Comparison of ENCODE assay signal across 9 mouse cellular contexts in the genomic region with DNA sequence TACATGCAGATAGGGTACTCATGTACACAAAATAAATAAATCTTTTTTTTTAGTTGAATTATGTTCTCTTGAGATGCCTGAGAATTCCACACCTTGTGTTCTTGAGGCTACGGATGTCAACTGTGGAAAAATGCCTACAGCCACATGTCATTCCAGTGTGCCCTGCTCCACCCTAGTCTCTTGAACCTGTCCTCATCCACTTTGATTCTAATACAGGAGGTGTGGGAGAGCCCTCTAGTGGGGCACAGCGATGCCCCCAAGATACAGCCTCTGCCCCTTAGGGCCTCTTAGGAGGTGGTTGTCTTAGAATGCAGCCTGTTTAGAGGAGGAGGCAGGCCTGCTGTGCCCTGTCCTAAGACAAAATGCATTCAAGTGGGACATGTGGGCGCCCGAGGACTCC. TPM values are rescaled to one million over a fixed set of nuclear protein-coding genes. Genes with fewer than 3 reads are reported as not detected.
DNase-seq lines count a peak whose midpoint lies in the region; ATAC-seq and TF ChIP-seq lines count a peak whose summit lies in the region.
"Had no signal": no experiment of that assay in that cellular context is flagged by ENCODE, and none has a peak within 500 bp of the region (broad histone marks: within the 10 kb centered on the region; RNA-seq: fewer than 3 reads in every experiment).

No protein-coding gene starts in this region.

- WGBS in hindbrain, embryonic 10.5 days = 80% methylated on average over 4 of the region's 4 CpGs
- 84% methylated on average over 4 of the region's 4 CpGs for WGBS in hindbrain, embryonic 13.5 days
- WGBS in spleen, adult 2 months = 42% methylated on average over 4 of the region's 4 CpGs

- TF ChIP-seq POLR2A in spleen, adult 2 months (IDR thresholded peaks at IDR 0.05; ENCODE audit: low read depth, low read length) = no peak

- H3K4me2 ChIP-seq in hindbrain, embryonic 13.5 days = no peak overlapping the region
- H3K4me2 ChIP-seq: liver, embryonic 13.5 days had no signal

- peak; percentile 58; the same call in 1 of the 2 replicates for TF ChIP-seq CTCF in spleen, adult 2 months (IDR thresholded peaks at IDR 0.05; ENCODE audit: extremely low read depth, insufficient read depth, insufficient read length, insufficient replicate concordance)

- ATAC-seq in hindbrain, embryonic 13.5 days (ENCODE audit: low FRiP score) = no peak

- H3K9me3 ChIP-seq in hindbrain, embryonic 10.5 days = no peaks in the 10 kb centered on the region
- no peaks in the 10 kb centered on the region for H3K9me3 ChIP-seq in hindbrain, embryonic 13.5 days

- H3K27me3 ChIP-seq in hindbrain, embryonic 10.5 days (ENCODE audit: insufficient read depth, poor library complexity, severe bottlenecking) = no peaks in the 10 kb centered on the region
- no peaks in the 10 kb centered on the region for H3K27me3 ChIP-seq in hindbrain, embryonic 13.5 days
- H3K27me3 ChIP-seq in spleen, adult 2 months (ENCODE audit: control insufficient read depth, insufficient read depth, low read length) = no peaks in the 10 kb centered on the region
- H3K27me3 ChIP-seq: liver, embryonic 13.5 days had no signal

- no peak overlapping the region for H3K9ac ChIP-seq in hindbrain, embryonic 13.5 days
- H3K9ac ChIP-seq: liver, embryonic 13.5 days had no signal

- H3K27ac ChIP-seq in hindbrain, embryonic 10.5 days = peak overlapping the region; percentile 25
- H3K27ac ChIP-seq in hindbrain, embryonic 13.5 days = no peak overlapping the region
- peak overlapping the region; percentile 64 for H3K27ac ChIP-seq in spleen, adult 2 months (ENCODE audit: insufficient read depth, low read length)
- H3K27ac ChIP-seq: liver, embryonic 13.5 days had no signal

- no peaks in the 10 kb centered on the region for H3K36me3 ChIP-seq in hindbrain, embryonic 10.5 days
- no peaks in the 10 kb centered on the region for H3K36me3 ChIP-seq in hindbrain, embryonic 13.5 days
- H3K36me3 ChIP-seq in spleen, adult 2 months (ENCODE audit: control insufficient read depth, insufficient read depth, low read length) = no peaks in the 10 kb centered on the region
- H3K36me3 ChIP-seq: liver, embryonic 13.5 days had no signal

- peaks cover 14% of the 10 kb centered on the region for H3K4me1 ChIP-seq in hindbrain, embryonic 10.5 days (replicated peaks)
- peaks cover 15% of the 10 kb centered on the region for H3K4me1 ChIP-seq in hindbrain, embryonic 13.5 days (replicated peaks)
- H3K4me1 ChIP-seq in spleen, adult 2 months (ENCODE audit: control insufficient read depth, insufficient read depth, insufficient read length) = peaks cover 33% of the 10 kb centered on the region; the same call in 1 of the 2 replicates

- DNase-seq in hindbrain, embryonic 10.5 days (ENCODE audit: low spot score) = no peak
- DNase-seq in spleen, adult 2 months (ENCODE audit: low read depth in 1 of 2, low spot score in 2 of 2) = peak in 1 of 2 experiments; percentile 57
- DNase-seq in spleen, postnatal 14 days (ENCODE audit: low spot score in 2 of 2) = no peak
- DNase-seq in lung, postnatal 36 days = peak; percentile 57
- no peak for DNase-seq in adrenal gland, adult 8-10 months
- DNase-seq in gastrocnemius, postnatal 36 days = no peak
- DNase-seq: liver, embryonic 13.5 days had no signal

- intact Hi-C loops in gastrocnemius, postnatal 36 days (cut with DNase I) = no loop called here

- H3K4me3 ChIP-seq in hindbrain, embryonic 10.5 days = no peak overlapping the region
- H3K4me3 ChIP-seq in hindbrain, embryonic 13.5 days = no peak overlapping the region
- no peak overlapping the region for H3K4me3 ChIP-seq in spleen, adult 2 months (ENCODE audit: extremely low read depth, insufficient read depth, insufficient read length)
- H3K4me3 ChIP-seq: liver, embryonic 13.5 days had no signal

RNA-seq across cellular contexts. Expression of a gene that starts 10.5 kb away (rescaled TPM):
- 28.8 and 31.8 TPM in 2 replicates for polyA plus RNA-seq in hindbrain, embryonic 10.5 days (2016; fragmentation: Nextera tagmentation; extraction: Ambion mirVana)
- 28.7 and 30.9 TPM in 2 replicates for polyA plus RNA-seq in hindbrain, embryonic 13.5 days (2015; fragmentation: Nextera tagmentation; extraction: Ambion mirVana)
- polyA plus RNA-seq in spleen, adult 2 months (2012; rRNA removed) = 98.7 and 123 TPM in 2 replicates
- total RNA-seq in adrenal gland, adult 8-10 months (2022) = 10 to 100 TPM; 27.8 to 46.6 (median 33.1) TPM
- total RNA-seq in gastrocnemius, postnatal 36 days (2021) = 10 to 100 TPM in 1 of 2 experiments, 1 to 10 TPM in 1; 7.5 to 11.8 TPM

RNA-seq across cellular contexts. Expression of a gene that starts 17.7 kb away (rescaled TPM):
- 0.90 and 2.5 TPM in 2 replicates for polyA plus RNA-seq in hindbrain, embryonic 10.5 days (2016; fragmentation: Nextera tagmentation; extraction: Ambion mirVana)
- polyA plus RNA-seq in hindbrain, embryonic 13.5 days (2015; fragmentation: Nextera tagmentation; extraction: Ambion mirVana) = 2.1 and 2.8 TPM in 2 replicates
- 0.11 and 0.12 TPM in 2 replicates for polyA plus RNA-seq in spleen, adult 2 months (2012; rRNA removed)
- total RNA-seq in adrenal gland, adult 8-10 months (2022) = under 1 TPM in 3 of 4 experiments, not detected in 1; 0.37 to 0.67 (median 0.45) TPM
- not detected for total RNA-seq in gastrocnemius, postnatal 36 days (2021)
- total RNA-seq: monocyte, adult 5-6 weeks had no signal
- polyA plus RNA-seq: liver, embryonic 13.5 days had no signal
